Mouse (Mus musculus) G1E (cell line): ENCODE measurements around the gene Zzef1.

Experiments
- CTCF ChIP-seq: IDR thresholded peaks from 2 replicates; pipeline ENCODE4 v1.5.1; 2012; ENCODE audit warnings: low read depth, low read length, inconsistent platforms, mixed read lengths
- GATA1 ChIP-seq: IDR thresholded peaks from 2 replicates; pipeline ENCODE4 v1.6.1; 2012; ENCODE audit warnings: borderline replicate concordance, low read length, inconsistent platforms, mixed read lengths
- TAL1 ChIP-seq: conservative IDR thresholded peaks from 2 replicates; pipeline ENCODE4 v1.6.1; 2012; ENCODE audit warnings: low read depth, low read length, inconsistent platforms, mixed read lengths

GRCm38 (mm10) chr11:72847831-72848628 is 52.0 kb downstream of the Zzef1 start:
- TF ChIP-seq CTCF = no peak
- no peak for TF ChIP-seq GATA1
- no peak for TF ChIP-seq TAL1
